Mouse (Mus musculus) CH12.LX (cell line): Measurements from ENCODE around the gene Clmp.

Experiments
- CTCF ChIP-seq, 2 experiments: IDR thresholded peaks in 1 of 2; conservative IDR thresholded peaks in 1 of 2; 2 replicates each; pipeline ENCODE4 v1.5.1; 2011 to 2012; ENCODE audit warnings: low read depth in 2 of 2, low read length in 2 of 2, improper control_type of control experiment in 1 of 2, inconsistent platforms in 1 of 2, mild to moderate bottlenecking in 1 of 2, moderate library complexity in 1 of 2
- E2F4 ChIP-seq: IDR thresholded peaks from 2 replicates; pipeline ENCODE4 v1.6.1; 2011; ENCODE audit warnings: low read depth, low read length, improper control_type of control experiment; ENCODE audit not compliant: insufficient replicate concordance
- EP300 ChIP-seq: IDR thresholded peaks from 2 replicates; pipeline ENCODE4 v1.6.1; 2011; ENCODE audit warnings: low read length, improper control_type of control experiment
- JUN ChIP-seq: IDR thresholded peaks from 2 replicates; pipeline ENCODE4 v1.6.1; 2011; ENCODE audit warnings: low read depth, mild to moderate bottlenecking, low read length, improper control_type of control experiment, moderate library complexity; ENCODE audit not compliant: insufficient read depth
- NELFE ChIP-seq: IDR thresholded peaks from 2 replicates; pipeline ENCODE4 v1.6.1; 2011; ENCODE audit warnings: low read depth, low read length, improper control_type of control experiment
- PAX5 ChIP-seq: IDR thresholded peaks from 2 replicates; pipeline ENCODE4 v1.6.1; 2012; ENCODE audit warnings: low read length, inconsistent platforms, mixed read lengths
- POLR2AphosphoS2 ChIP-seq: IDR thresholded peaks from 2 replicates; pipeline ENCODE4 v1.6.1; 2011; ENCODE audit warnings: low read depth, low read length, improper control_type of control experiment
- RCOR1 ChIP-seq: conservative IDR thresholded peaks from 2 replicates; pipeline ENCODE4 v1.6.1; 2012; ENCODE audit warnings: low read depth, mild to moderate bottlenecking, inconsistent platforms, low read length, improper control_type of control experiment
- USF1 ChIP-seq: IDR thresholded peaks from 2 replicates; pipeline ENCODE4 v1.6.1; 2014; ENCODE audit warnings: low read depth, mild to moderate bottlenecking, inconsistent platforms, low read length, improper control_type of control experiment
- ZNF384 ChIP-seq: IDR thresholded peaks from 2 replicates; pipeline ENCODE4 v1.6.1; 2012; ENCODE audit warnings: low read depth, low read length, improper control_type of control experiment, inconsistent platforms

GRCm38 (mm10) chr9:40636054-40636453 is 49.7 kb upstream of the Clmp start:
- peak; percentile 94 for TF ChIP-seq CTCF (conservative IDR thresholded peaks at IDR 0.05 in 1 of 2, IDR thresholded peaks at IDR 0.05 in 1 of 2; ENCODE audit: low read depth in 2 of 2, low read length in 2 of 2)
- no peak for TF ChIP-seq E2F4
- TF ChIP-seq PAX5 = no peak
- TF ChIP-seq RCOR1 = no peak
- TF ChIP-seq ZNF384 = peak; percentile 70
- TF ChIP-seq NELFE = peak; percentile 30; the same call in 1 of the 2 replicates
- no peak for TF ChIP-seq POLR2AphosphoS2
- TF ChIP-seq USF1 = no peak
- TF ChIP-seq EP300 = no peak
- no peak for TF ChIP-seq JUN
